Mouse (Mus musculus): ENCODE results near the gene Disc1.

GRCm38 (mm10) chr8:125225266-125225665, 171.3 kb downstream of the Disc1 start:
- no peak for TF ChIP-seq POLR2A (IDR thresholded peaks at IDR 0.05; ENCODE audit: borderline replicate concordance, insufficient read depth, low read length)
- no peak for TF ChIP-seq CTCF (IDR thresholded peaks at IDR 0.05; ENCODE audit: borderline replicate concordance, insufficient read depth, low read depth, low read length)
